Mouse (Mus musculus): Measurements from ENCODE around the gene Ndufa7.
"Not testable (repeated sequence)": the region's sequence is repeated elsewhere in the genome, so short reads cannot be mapped to it uniquely, and the experiment has no call there.

Gene Ndufa7

DNA sequence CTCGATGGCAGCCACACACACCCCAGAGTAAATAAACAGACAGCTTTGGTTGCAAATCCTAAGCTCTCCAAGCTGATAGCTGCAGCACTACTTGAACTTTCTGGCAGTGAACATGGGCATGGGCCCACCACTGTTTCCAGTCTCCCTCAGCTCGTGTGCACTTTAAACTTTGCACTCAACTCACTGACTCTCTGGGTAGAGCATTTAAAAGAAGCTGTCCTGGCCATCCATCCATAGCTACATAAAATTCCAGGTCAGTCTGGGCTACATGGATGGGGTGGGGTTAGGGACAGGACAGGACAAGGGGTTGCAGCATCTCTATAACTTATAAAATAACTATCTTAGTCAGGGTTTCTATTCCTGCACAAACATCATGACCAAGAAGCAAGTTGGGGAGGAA is 63.4 kb downstream of the Ndufa7 start:
- not testable (repeated sequence) for DNase-seq

Measured in liver (tissue).